Mouse (Mus musculus) lung, postnatal 36 days (tissue): ENCODE measurements at regions not wholly inside any gene's neighbourhood (a gene's known extent, or its start where the extent isn't known, plus 50 kb on each side); places are given as distances from the start of the nearest gene placed in this dataset.

ENCODE experiments used
- DNase-seq: peaks from one replicate; pipeline ENCODE4 v3.0.0; 2022; ENCODE audit warnings: mixed read lengths

- peak; percentile 2 for DNase-seq
These were observed 76.4 kb upstream of the Mid1 start for GRCm38 (mm10) chrX:169608551-169608950.
